In the genomic region with DNA sequence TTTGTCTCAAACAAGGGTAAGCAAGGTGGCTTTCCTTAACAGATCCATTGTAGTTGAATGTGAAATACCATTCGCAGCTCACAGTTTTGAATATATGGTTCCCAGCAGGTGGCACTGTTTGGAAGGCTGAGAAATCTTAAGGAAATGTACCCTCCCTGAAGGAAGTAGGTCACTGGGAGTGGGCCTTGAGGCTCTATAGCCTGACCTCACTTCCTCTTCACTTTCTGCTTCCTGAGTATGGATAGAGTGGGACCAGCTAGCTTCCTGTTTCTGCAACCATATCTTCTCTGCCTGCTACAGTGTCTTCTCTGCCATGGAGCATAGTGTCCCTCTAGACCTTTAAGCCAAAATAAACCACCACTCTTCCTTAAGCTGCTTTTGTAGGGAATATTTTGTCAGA, we compare ENCODE assay signal across 9 mouse cellular contexts.
DNase-seq lines count a peak whose midpoint lies in the region; ATAC-seq and TF ChIP-seq lines count a peak whose summit lies in the region.
"Had no signal": no experiment of that assay in that cellular context is flagged by ENCODE, and none has a peak within 500 bp of the region (broad histone marks: within the 10 kb centered on the region; RNA-seq: fewer than 3 reads in every experiment).

No protein-coding gene starts in this region.

- no peak overlapping the region for H3K27ac ChIP-seq in hindbrain, postnatal 0 days
- H3K27ac ChIP-seq in hindbrain, embryonic 16.5 days (ENCODE audit: low read depth, low read length) = no peak overlapping the region
- H3K27ac ChIP-seq in CH12.LX (ENCODE audit: insufficient read depth, low read depth) = no peak overlapping the region
- H3K27ac ChIP-seq in cortical plate, adult 2 months (ENCODE audit: insufficient read depth, low read length) = no peak overlapping the region

- in situ Hi-C loops in CH12.LX (cut with MboI; ENCODE audit: low pct_ligation_motif_present, low pct_unique_long_range_greater_than_20kb, low sequenced_read_pairs) = no loop called here

- no peak for DNase-seq in hindbrain, postnatal 0 days (ENCODE audit: low spot score)
- peak; percentile 73 for DNase-seq in CH12.LX (ENCODE audit: extremely low read depth)
- DNase-seq in layer of hippocampus, adult 9-10 months (ENCODE audit: low spot score) = no peak
- DNase-seq in frontal cortex, postnatal 25 days (ENCODE audit: low spot score in 2 of 2) = no peak
- no peak for DNase-seq in layer of hippocampus, postnatal 36 days
- DNase-seq: cerebellum, postnatal 36 days had no signal

- TF ChIP-seq CTCF in hindbrain, postnatal 0 days (IDR thresholded peaks at IDR 0.05; ENCODE audit: low read depth) = peak; percentile 30
- TF ChIP-seq CTCF in CH12.LX (conservative IDR thresholded peaks at IDR 0.05 in 1 of 2, IDR thresholded peaks at IDR 0.05 in 1 of 2; ENCODE audit: low read depth in 2 of 2, low read length in 2 of 2) = peak in 1 of 2 experiments; percentile 77; a peak in 3 of 4 replicates
- TF ChIP-seq CTCF in cortical plate, adult 2 months (IDR thresholded peaks at IDR 0.05; ENCODE audit: extremely low read depth, insufficient read depth, low read length) = 0 out of 2 replicates have a peak, but pooled peaks have one; percentile 25

- H3K9me3 ChIP-seq in hindbrain, postnatal 0 days (ENCODE audit: low read length) = no peaks in the 10 kb centered on the region
- H3K9me3 ChIP-seq in hindbrain, embryonic 16.5 days (ENCODE audit: control insufficient read depth, low read length) = no peaks in the 10 kb centered on the region
- no peaks in the 10 kb centered on the region for H3K9me3 ChIP-seq in CH12.LX (replicated peaks; ENCODE audit: low read length)

- WGBS in hindbrain, postnatal 0 days = 81% methylated on average over 1 of the region's 1 CpGs
- WGBS in hindbrain, embryonic 16.5 days = 89% methylated on average over 1 of the region's 1 CpGs

- peak; percentile 39; the same call in 1 of the 2 replicates for TF ChIP-seq POLR2A in CH12.LX (IDR thresholded peaks at IDR 0.05; ENCODE audit: low read depth, low read length)
- no peak for TF ChIP-seq POLR2A in cortical plate, adult 2 months (IDR thresholded peaks at IDR 0.05; ENCODE audit: extremely low read depth, insufficient read depth, low read length)

- dilution Hi-C loops in CH12.LX (cut with MboI; ENCODE audit: extremely low pct_ligation_motif_present, extremely low pct_unique_long_range_greater_than_20kb, low sequenced_read_pairs) = no loop called here

- no peak overlapping the region for H3K4me2 ChIP-seq in hindbrain, postnatal 0 days (ENCODE audit: low read depth, low read length)
- no peak overlapping the region for H3K4me2 ChIP-seq in hindbrain, embryonic 16.5 days (ENCODE audit: low read length)
- H3K4me2 ChIP-seq in CH12.LX (ENCODE audit: insufficient read depth, low read depth, poor library complexity, severe bottlenecking) = no peak overlapping the region

- H3K36me3 ChIP-seq in hindbrain, postnatal 0 days (ENCODE audit: insufficient read depth, low read length) = no peaks in the 10 kb centered on the region
- no peaks in the 10 kb centered on the region for H3K36me3 ChIP-seq in hindbrain, embryonic 16.5 days (ENCODE audit: control insufficient read depth, insufficient read depth, low read length)
- H3K36me3 ChIP-seq in CH12.LX (replicated peaks in 1 of 2; ENCODE audit: control insufficient read depth in 1 of 2, insufficient read depth in 1 of 2, low read length in 1 of 2) = no peaks in the 10 kb centered on the region

- no peaks in the 10 kb centered on the region for H3K4me1 ChIP-seq in hindbrain, postnatal 0 days (ENCODE audit: insufficient read depth, low read length)
- no peaks in the 10 kb centered on the region for H3K4me1 ChIP-seq in hindbrain, embryonic 16.5 days (ENCODE audit: control insufficient read depth, insufficient read depth, low read depth, low read length)
- peaks cover 2 to 20% of the 10 kb centered on the region in 2 experiments; a peak in 3 of 4 replicates for H3K4me1 ChIP-seq in CH12.LX (ENCODE audit: control insufficient read depth in 1 of 2, insufficient read depth in 2 of 2)
- H3K4me1 ChIP-seq in cortical plate, adult 2 months (ENCODE audit: control insufficient read depth, insufficient read depth, low read length) = no peaks in the 10 kb centered on the region; the same call in 1 of the 2 replicates

- H3K79me2 ChIP-seq in CH12.LX (replicated peaks; ENCODE audit: control insufficient read depth, extremely low read depth, insufficient read depth, poor library complexity, severe bottlenecking) = no peaks in the 10 kb centered on the region

- peak; percentile 76 for TF ChIP-seq RAD21 in CH12.LX (IDR thresholded peaks at IDR 0.05; ENCODE audit: low read depth, low read length)

- H3K4me3 ChIP-seq in hindbrain, postnatal 0 days (ENCODE audit: low read length) = no peak overlapping the region
- no peak overlapping the region for H3K4me3 ChIP-seq in hindbrain, embryonic 16.5 days (ENCODE audit: low read length)
- peak overlapping the region in 2 of 3 experiments; percentile 25 to 43 for H3K4me3 ChIP-seq in CH12.LX (replicated peaks in 1 of 3; ENCODE audit: low read depth in 2 of 3, low read length in 2 of 3, poor library complexity in 1 of 3)
- no peak overlapping the region for H3K4me3 ChIP-seq in cortical plate, adult 2 months (ENCODE audit: insufficient read depth, low read length)

- no peaks in the 10 kb centered on the region for H3K27me3 ChIP-seq in hindbrain, postnatal 0 days (ENCODE audit: insufficient read depth, low read length)
- no peaks in the 10 kb centered on the region for H3K27me3 ChIP-seq in hindbrain, embryonic 16.5 days (replicated peaks; ENCODE audit: control insufficient read depth, insufficient read depth, low read length)
- H3K27me3 ChIP-seq in CH12.LX (replicated peaks) = no peaks in the 10 kb centered on the region

- ATAC-seq in hindbrain, postnatal 0 days = no peak
- no peak for ATAC-seq in hindbrain, embryonic 16.5 days
- ATAC-seq in megakaryocyte progenitor cell, adult 5-6 weeks (replicated peaks; ENCODE audit: poor library complexity) = peak; percentile 100

- no peak for TF ChIP-seq EP300 in CH12.LX (IDR thresholded peaks at IDR 0.05; ENCODE audit: low read length)

- H3K9ac ChIP-seq in hindbrain, postnatal 0 days (replicated peaks; ENCODE audit: low read length) = no peak overlapping the region
- H3K9ac ChIP-seq in hindbrain, embryonic 16.5 days (ENCODE audit: low read depth, low read length) = no peak overlapping the region
- H3K9ac ChIP-seq in CH12.LX (ENCODE audit: insufficient read depth, low read depth) = no peak overlapping the region

TF ChIP-seq in CH12.LX, 34 proteins besides CTCF, POLR2A, EP300 and RAD21:
- TF ChIP-seq MAZ (IDR thresholded peaks at IDR 0.05; ENCODE audit: low read depth, low read length) (no peak), TBP (conservative IDR thresholded peaks at IDR 0.05; ENCODE audit: low read depth, low read length) (peak; percentile 44; the same call in 1 of the 2 replicates), ELF1 (IDR thresholded peaks at IDR 0.05; ENCODE audit: low read depth, low read length) (peak; percentile 80), CHD1 (IDR thresholded peaks at IDR 0.05; ENCODE audit: low read depth, low read length) (no peak), KAT2A (IDR thresholded peaks at IDR 0.05; ENCODE audit: insufficient replicate concordance, low read length) (0 out of 2 replicates have a peak, but pooled peaks have one; percentile 50), MAFK (IDR thresholded peaks at IDR 0.05; ENCODE audit: insufficient replicate concordance, low read length) (no peak), NELFE (IDR thresholded peaks at IDR 0.05; ENCODE audit: low read depth, low read length) (peak; percentile 54), TCF12 (IDR thresholded peaks at IDR 0.05; ENCODE audit: low read depth, low read length) (peak; percentile 40; the same call in 1 of the 2 replicates), HCFC1 (IDR thresholded peaks at IDR 0.05; ENCODE audit: low read depth, low read length) (peak; percentile 76), JUND (conservative IDR thresholded peaks at IDR 0.05; ENCODE audit: low read depth, low read length) (0 out of 2 replicates have a peak, but pooled peaks have one; percentile 11), E2F4 (IDR thresholded peaks at IDR 0.05; ENCODE audit: insufficient replicate concordance, low read depth, low read length) (no peak), SMC3 (IDR thresholded peaks at IDR 0.05; ENCODE audit: low read depth, low read length) (peak; percentile 77), IRF4 (IDR thresholded peaks at IDR 0.05; ENCODE audit: low read depth, low read length) (peak; percentile 66; the same call in 1 of the 2 replicates), SIN3A (IDR thresholded peaks at IDR 0.05; ENCODE audit: low read length) (no peak), CHD2 (IDR thresholded peaks at IDR 0.05; ENCODE audit: low read length) (no peak), ZMIZ1 (IDR thresholded peaks at IDR 0.05; ENCODE audit: low read depth, low read length) (no peak), USF2 (conservative IDR thresholded peaks at IDR 0.05; ENCODE audit: low read depth, low read length) (no peak), MAX (IDR thresholded peaks at IDR 0.05; ENCODE audit: low read length) (0 out of 2 replicates have a peak, but pooled peaks have one; percentile 12)

Comparison
In these comparisons a context has a peak if more than half of its experiments do, and no peak if none do; other contexts are left out.
1. H3K4me3 ChIP-seq: peak in CH12.LX (2 of 3); none in hindbrain, postnatal 0 days (single experiment), hindbrain, embryonic 16.5 days (single experiment) and cortical plate, adult 2 months (single experiment).